Mouse (Mus musculus) heart, embryonic 14.5 days (tissue): ENCODE measurements around the gene Myf6. TPM values are rescaled to one million over a fixed set of nuclear protein-coding genes. Genes with fewer than 3 reads are reported as not detected.

Experiments
- ATAC-seq: fragments of 200-750 bp; cut with Nextera tagmentation; 2 replicates; pipeline ENCODE4 v1.8.0; 2017; ENCODE audit warnings: low read depth, moderate TSS enrichment; ENCODE audit not compliant: insufficient number of reproducible peaks, insufficient read depth, low FRiP score
- H3K27ac ChIP-seq, 2 experiments: fragments of 200-500 bp in 1 of 2; fragments of 300-500 bp in 1 of 2; sonication (generic) in 1 of 2; replicated peaks in 1 of 2; 2 replicates each; pipeline ENCODE4 v1.5.1; 2012 to 2014; ENCODE audit warnings: low read depth in 2 of 2, low read length in 2 of 2, control low read depth in 1 of 2, mild to moderate bottlenecking in 1 of 2, mixed read lengths in 1 of 2; ENCODE audit not compliant: control insufficient read depth in 1 of 2, insufficient read depth in 1 of 2
- H3K27me3 ChIP-seq: fragments of 300-500 bp; sonication (generic); 2 replicates; pipeline ENCODE4 v1.6.1; 2014; ENCODE audit warnings: mild to moderate bottlenecking, low read length, control low read depth; ENCODE audit not compliant: control insufficient read depth, insufficient read depth
- H3K36me3 ChIP-seq: fragments of 300-500 bp; sonication (generic); 2 replicates; pipeline ENCODE4 v1.6.1; 2014; ENCODE audit warnings: mild to moderate bottlenecking, control low read depth, low read length, mixed read lengths; ENCODE audit not compliant: control insufficient read depth, insufficient read depth
- H3K4me1 ChIP-seq, 2 experiments: fragments of 200-500 bp in 1 of 2; fragments of 300-500 bp in 1 of 2; sonication (generic) in 1 of 2; 2 replicates each; pipeline ENCODE4 v1.6.1; 2012 to 2014; ENCODE audit warnings: low read length in 2 of 2, control low read depth in 1 of 2, mixed read lengths in 1 of 2; ENCODE audit not compliant: control insufficient read depth in 2 of 2, insufficient read depth in 2 of 2
- H3K4me2 ChIP-seq: fragments of 300-500 bp; sonication (generic); 2 replicates; pipeline ENCODE4 v1.6.1; 2014; ENCODE audit warnings: mild to moderate bottlenecking, low read length
- H3K4me3 ChIP-seq, 2 experiments: fragments of 200-500 bp in 1 of 2; fragments of 300-500 bp in 1 of 2; sonication (generic) in 1 of 2; 2 replicates each; pipeline ENCODE4 v1.5.1; 2012 to 2014; ENCODE audit warnings: low read length in 2 of 2, mild to moderate bottlenecking in 2 of 2, control low read depth in 1 of 2, low read depth in 1 of 2, moderate library complexity in 1 of 2; ENCODE audit not compliant: control insufficient read depth in 1 of 2, insufficient read depth in 1 of 2
- H3K9ac ChIP-seq: fragments of 300-500 bp; sonication (generic); 2 replicates; pipeline ENCODE4 v1.6.1; 2014; ENCODE audit warnings: mild to moderate bottlenecking, low read length
- H3K9me3 ChIP-seq: fragments of 300-500 bp; sonication (generic); 2 replicates; pipeline ENCODE4 v1.6.1; 2016; ENCODE audit warnings: low read length, control low read depth; ENCODE audit not compliant: control insufficient read depth
- WGBS: fragments of 180-500 bp; shearing (Covaris S2); extraction: QIAGEN DNeasy Blood & Tissue Kit; methylation state at CpG from one replicate; pipeline ENCODE4 v1.1.7; 2014; 5-methylcytosine and 5-hydroxymethylcytosine counted together
- polyA plus RNA-seq: library from polyadenylated mRNA; unstranded; fragments of >200 nt; fragmentation: Nextera tagmentation; extraction: Ambion mirVana; gene quantifications from 2 replicates; pipeline ENCODE4 v1.2.1, GENCODE M21; 2014

Myf6 gene
- polyA plus RNA-seq, 1 experiment from 2014 or later = 0.16 TPM

GRCm38 (mm10) chr10:107485870-107486269 is 8.7 kb downstream of the Myf6 start, which contains the start of gene Myf5:
Gene Myf5 (minus strand): TSS chr10:107486134.
- no peaks in the 10 kb centered on the region for H3K9me3 ChIP-seq
- no peak within 1 kb of the TSS for H3K27ac ChIP-seq
- H3K4me1 ChIP-seq = no peaks in the 10 kb centered on the region
- ATAC-seq = no peak
- no peak within 1 kb of the TSS for H3K4me2 ChIP-seq
- no peak within 1 kb of the TSS for H3K4me3 ChIP-seq
- 72% methylated on average over 8 of the region's 8 CpGs for WGBS
- H3K27me3 ChIP-seq = no peaks in the 10 kb centered on the region
- no peaks in the 10 kb centered on the region for H3K36me3 ChIP-seq
- H3K9ac ChIP-seq = no peak within 1 kb of the TSS

- H3K27ac ChIP-seq = no peak overlapping the region
- ATAC-seq = no peak
- H3K9me3 ChIP-seq = no peaks in the 10 kb centered on the region
- 73% methylated on average over 10 of the region's 10 CpGs for WGBS
- H3K27me3 ChIP-seq = no peaks in the 10 kb centered on the region
- H3K36me3 ChIP-seq = no peaks in the 10 kb centered on the region
- H3K4me2 ChIP-seq = no peak overlapping the region
- H3K4me3 ChIP-seq = no peak overlapping the region
- H3K9ac ChIP-seq = no peak overlapping the region
- no peaks in the 10 kb centered on the region for H3K4me1 ChIP-seq
These were observed 10.5 kb downstream of the Myf6 start for GRCm38 (mm10) chr10:107484050-107484449.

DNA sequence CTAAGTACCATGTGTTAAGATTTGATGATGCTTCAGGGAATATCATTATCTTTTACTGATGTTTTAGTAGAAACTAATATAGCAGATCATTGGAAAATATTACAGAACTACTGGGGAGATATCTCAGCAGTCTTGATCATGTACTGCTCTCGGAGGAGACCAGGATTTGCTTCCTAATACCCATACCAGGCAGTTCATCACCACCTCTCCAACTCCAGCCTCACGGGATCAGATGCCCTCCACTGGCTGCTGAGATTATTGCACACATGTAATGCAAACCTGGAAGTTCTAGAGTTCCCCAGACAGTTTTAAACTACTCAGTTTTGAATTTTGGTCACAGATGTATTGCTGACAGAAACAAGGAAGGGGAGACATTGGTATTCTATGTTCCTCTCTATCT is 21.0 kb downstream of the Myf6 start:
- no peak for ATAC-seq

DNA sequence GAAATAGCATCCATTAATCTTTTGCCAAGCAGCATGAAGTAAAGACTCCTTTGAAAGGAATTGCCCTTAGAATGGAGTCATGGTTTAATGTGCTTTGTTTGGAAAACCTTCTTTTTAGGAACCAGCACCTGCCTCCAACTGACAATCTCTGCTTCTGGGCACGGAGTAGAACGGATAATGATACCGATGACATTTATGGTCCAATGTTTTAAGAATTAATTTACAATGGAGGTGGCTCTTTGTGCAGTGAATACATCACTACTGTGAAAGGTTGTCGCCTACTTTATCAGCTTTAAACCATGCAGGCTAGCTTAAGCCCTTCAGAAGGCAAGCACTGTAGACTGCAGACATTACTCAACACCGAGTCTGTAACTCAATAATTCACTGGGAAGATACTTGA is 22.8 kb downstream of the Myf6 start:
- H3K27ac ChIP-seq = no peak overlapping the region
- no peaks in the 10 kb centered on the region for H3K36me3 ChIP-seq
- no peak overlapping the region for H3K9ac ChIP-seq
- no peak overlapping the region for H3K4me3 ChIP-seq
- no peaks in the 10 kb centered on the region for H3K27me3 ChIP-seq
- no peak for ATAC-seq
- WGBS = 85% methylated on average over 5 of the region's 5 CpGs
- no peaks in the 10 kb centered on the region for H3K9me3 ChIP-seq
- no peak overlapping the region for H3K4me2 ChIP-seq
- H3K4me1 ChIP-seq = no peaks in the 10 kb centered on the region

More for the DNA sequence above, 21.0 kb downstream of the Myf6 start:
- H3K4me1 ChIP-seq = no peaks in the 10 kb centered on the region
- H3K4me2 ChIP-seq = no peak overlapping the region
- H3K9me3 ChIP-seq = no peaks in the 10 kb centered on the region
- no peaks in the 10 kb centered on the region for H3K27me3 ChIP-seq
- H3K36me3 ChIP-seq = no peaks in the 10 kb centered on the region
- H3K9ac ChIP-seq = no peak overlapping the region
- no peak overlapping the region for H3K4me3 ChIP-seq
- no peak overlapping the region for H3K27ac ChIP-seq
- 60% methylated on average over 2 of the region's 2 CpGs for whole genome bisulfite sequencing

DNA sequence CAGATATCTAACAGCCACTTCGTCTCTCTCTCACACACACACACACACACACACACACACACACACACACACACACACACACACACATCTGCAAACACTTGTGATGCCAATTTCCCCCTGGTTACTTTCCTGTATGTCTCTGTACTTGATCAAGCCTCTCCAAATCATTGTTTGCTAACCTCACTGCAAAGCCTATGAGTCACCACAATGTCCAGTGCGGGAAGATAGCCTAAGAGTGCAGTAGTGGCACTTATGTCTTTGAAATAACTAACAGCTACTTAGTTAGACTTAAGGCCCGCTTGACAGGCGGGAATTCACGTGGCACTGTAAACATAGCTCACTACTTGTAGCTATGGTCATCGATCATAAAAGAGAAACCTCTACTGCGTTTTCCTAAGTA is 26.7 kb downstream of the Myf6 start:
- Histone ChIP-seq H3K9ac (no peak overlapping the region), H3K4me2 (no peak overlapping the region), H3K4me3 (no peak overlapping the region), H3K9me3 (no peaks in the 10 kb centered on the region), H3K36me3 (no peaks in the 10 kb centered on the region), H3K27ac (no peak overlapping the region), H3K27me3 (no peaks in the 10 kb centered on the region), H3K4me1 (no peaks in the 10 kb centered on the region)
- ATAC-seq = no peak
- 46% methylated on average over 7 of the region's 7 CpGs for WGBS

GRCm38 (mm10) chr10:107449496-107450330 is 44.8 kb downstream of the Myf6 start:
- 83% methylated on average over 5 of the region's 5 CpGs for WGBS
- Histone ChIP-seq H3K4me3 (no peak overlapping the region), H3K27me3 (no peaks in the 10 kb centered on the region), H3K9ac (no peak overlapping the region), H3K27ac (no peak overlapping the region), H3K9me3 (no peaks in the 10 kb centered on the region), H3K4me2 (no peak overlapping the region), H3K4me1 (no peaks in the 10 kb centered on the region), H3K36me3 (no peaks in the 10 kb centered on the region)
- ATAC-seq = no peak
